Mouse (Mus musculus) stomach, embryonic 16.5 days (tissue): ENCODE data around the gene Lpp. TPM values are rescaled to one million over a fixed set of nuclear protein-coding genes. Genes with fewer than 3 reads are reported as not detected.

Experiments
- ATAC-seq: fragments of 200-750 bp; cut with Nextera tagmentation; 2 replicates; pipeline ENCODE4 v1.8.0; 2017; ENCODE audit warnings: moderate number of reproducible peaks, moderate TSS enrichment; ENCODE audit not compliant: insufficient read depth, low FRiP score
- H3K27ac ChIP-seq: fragments of 300-500 bp; sonication (generic); 2 replicates; pipeline ENCODE4 v1.5.1; 2014; ENCODE audit warnings: low read length
- H3K27me3 ChIP-seq: fragments of 300-500 bp; sonication (generic); 2 replicates; pipeline ENCODE4 v1.6.1; 2014; ENCODE audit warnings: low read length, control low read depth, mixed read lengths; ENCODE audit not compliant: control insufficient read depth, insufficient read depth
- H3K36me3 ChIP-seq: fragments of 300-500 bp; sonication (generic); 2 replicates; pipeline ENCODE4 v1.6.1; 2014; ENCODE audit warnings: low read length; ENCODE audit not compliant: control insufficient read depth, insufficient read depth
- H3K4me1 ChIP-seq: fragments of 300-500 bp; sonication (generic); 2 replicates; pipeline ENCODE4 v1.6.1; 2014; ENCODE audit warnings: low read length, control low read depth, mixed read lengths; ENCODE audit not compliant: control insufficient read depth, insufficient read depth
- H3K4me2 ChIP-seq: fragments of 300-500 bp; sonication (generic); 2 replicates; pipeline ENCODE4 v1.6.1; 2014; ENCODE audit warnings: low read depth, low read length, mixed read lengths
- H3K4me3 ChIP-seq: fragments of 300-500 bp; sonication (generic); replicated peaks from 2 replicates; pipeline ENCODE4 v1.5.1; 2014; ENCODE audit warnings: mild to moderate bottlenecking, low read length
- H3K9ac ChIP-seq: fragments of 300-500 bp; sonication (generic); 2 replicates; pipeline ENCODE4 v1.6.1; 2014; ENCODE audit warnings: low read length
- H3K9me3 ChIP-seq: fragments of 300-500 bp; sonication (generic); replicated peaks from 2 replicates; pipeline ENCODE4 v1.6.1; 2016; ENCODE audit warnings: low read length, control low read depth; ENCODE audit not compliant: control insufficient read depth
- WGBS: fragments of 180-500 bp; shearing (Covaris S2); extraction: QIAGEN DNeasy Blood & Tissue Kit; methylation state at CpG from one replicate; pipeline ENCODE4 v1.1.7; 2014; 5-methylcytosine and 5-hydroxymethylcytosine counted together
- polyA plus RNA-seq: library from polyadenylated mRNA; unstranded; fragments of >200 nt; fragmentation: Nextera tagmentation; extraction: Ambion mirVana; gene quantifications from 2 replicates; pipeline ENCODE4 v1.2.1, GENCODE M21; 2015

The Lpp gene
- polyA plus RNA-seq, 1 experiment from 2014 or later: 79.4 TPM

DNA sequence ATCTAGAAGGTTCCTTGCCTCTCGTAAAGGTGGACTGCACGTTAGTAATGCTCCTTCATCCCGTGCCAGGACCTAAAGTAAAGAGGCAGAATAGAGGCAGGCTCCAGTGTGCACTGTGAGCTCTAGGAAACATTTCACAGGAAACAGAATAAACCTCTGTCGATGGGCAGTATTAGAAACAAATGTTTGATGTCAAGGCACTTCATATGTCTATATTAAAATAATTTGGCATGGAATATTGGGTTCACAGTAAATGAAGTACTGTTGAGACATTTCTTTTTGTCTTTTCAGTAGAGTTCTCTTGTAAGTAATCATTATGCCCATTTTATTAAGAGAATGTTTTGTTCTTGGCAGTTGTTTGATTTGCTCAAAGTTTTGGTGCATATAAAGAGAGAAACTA, 398.7 kb downstream of the Lpp start:
- Histone ChIP-seq H3K4me1 (0 out of 2 replicates have a peak, but pooled peaks cover under 1% of the 10 kb centered on the region), H3K36me3 (no peaks in the 10 kb centered on the region), H3K4me2 (no peak overlapping the region), H3K27me3 (no peaks in the 10 kb centered on the region), H3K27ac (no peak overlapping the region), H3K4me3 (no peak overlapping the region), H3K9ac (no peak overlapping the region), H3K9me3 (no peaks in the 10 kb centered on the region)
- 84% methylated on average over 4 of the region's 4 CpGs for WGBS
- ATAC-seq: no peak

DNA sequence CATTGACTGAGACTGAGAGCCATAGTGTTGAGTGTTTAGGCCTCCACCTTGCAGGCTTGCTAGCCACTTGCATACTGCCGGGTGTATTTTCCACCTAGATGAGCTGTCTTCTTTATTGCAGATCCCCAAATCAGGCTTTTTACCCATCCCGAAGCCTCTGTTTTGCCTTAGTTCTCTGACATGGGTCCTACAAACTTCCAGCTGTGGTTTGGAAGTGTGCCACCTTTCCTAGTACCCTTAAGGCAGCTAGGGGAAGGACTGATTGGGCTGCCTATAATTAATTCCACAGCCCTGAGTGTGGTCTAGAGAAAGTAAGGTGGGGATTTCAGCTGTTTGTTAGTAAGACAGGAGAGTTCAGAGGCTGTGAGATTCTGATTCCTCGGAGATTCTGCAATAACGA, 399.5 kb downstream of the Lpp start:
- Histone ChIP-seq H3K27ac (no peak overlapping the region), H3K4me2 (no peak overlapping the region)
- 79% methylated on average over 4 of the region's 4 CpGs for WGBS

DNA sequence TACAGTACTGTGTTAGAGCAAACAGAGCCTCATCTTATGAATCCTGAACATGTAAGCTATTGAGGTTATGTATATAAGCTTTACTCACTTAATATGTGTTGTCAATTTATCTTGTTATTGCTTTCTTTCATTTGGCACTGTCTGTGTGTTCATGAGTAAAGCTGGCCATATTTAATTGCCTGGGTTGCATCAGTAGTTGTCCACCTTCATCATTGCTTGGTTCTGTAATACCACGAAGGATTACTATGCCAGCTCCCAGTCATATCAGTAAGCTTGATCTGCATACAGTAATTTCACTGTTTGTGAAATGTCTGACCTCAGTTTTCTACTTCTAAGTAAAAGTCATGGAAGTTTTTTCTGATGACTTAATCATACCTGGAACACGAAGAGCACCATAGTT, 401.4 kb downstream of the Lpp start:
- no peak overlapping the region for H3K27ac ChIP-seq
- H3K4me3 ChIP-seq: no peak overlapping the region
- H3K36me3 ChIP-seq: no peaks in the 10 kb centered on the region
- ATAC-seq: no peak
- 0 out of 2 replicates have a peak, but pooled peaks cover 2% of the 10 kb centered on the region for H3K4me1 ChIP-seq
- no peaks in the 10 kb centered on the region for H3K27me3 ChIP-seq
- no peaks in the 10 kb centered on the region for H3K9me3 ChIP-seq
- 63% methylated on average over 2 of the region's 2 CpGs for WGBS
- no peak overlapping the region for H3K4me2 ChIP-seq
- no peak overlapping the region for H3K9ac ChIP-seq

More for the DNA sequence above, 399.5 kb downstream of the Lpp start:
- Histone ChIP-seq H3K36me3 (no peaks in the 10 kb centered on the region), H3K4me1 (0 out of 2 replicates have a peak, but pooled peaks cover 2% of the 10 kb centered on the region), H3K4me3 (no peak overlapping the region), H3K27me3 (no peaks in the 10 kb centered on the region), H3K9me3 (no peaks in the 10 kb centered on the region), H3K9ac (no peak overlapping the region)
- ATAC-seq: no peak

DNA sequence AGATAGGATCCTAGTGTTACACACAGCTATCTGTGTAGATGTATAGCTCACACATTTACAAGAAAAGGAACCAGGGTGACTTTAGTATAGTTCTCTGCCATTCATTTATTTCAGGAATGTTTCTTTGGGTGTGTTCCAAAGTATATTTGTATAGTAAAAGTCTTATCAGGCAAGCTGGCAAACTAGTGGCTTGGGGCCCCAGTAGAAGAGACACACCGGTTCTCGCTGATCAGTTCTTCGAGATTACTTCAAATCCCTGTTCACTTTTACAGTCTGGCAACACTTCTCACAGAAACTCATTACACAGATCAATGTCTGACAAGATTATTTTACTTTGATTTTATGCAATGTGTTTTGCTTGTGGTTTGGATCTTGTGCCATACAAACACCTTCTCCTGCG, 408.0 kb downstream of the Lpp start:
- no peak for ATAC-seq

DNA sequence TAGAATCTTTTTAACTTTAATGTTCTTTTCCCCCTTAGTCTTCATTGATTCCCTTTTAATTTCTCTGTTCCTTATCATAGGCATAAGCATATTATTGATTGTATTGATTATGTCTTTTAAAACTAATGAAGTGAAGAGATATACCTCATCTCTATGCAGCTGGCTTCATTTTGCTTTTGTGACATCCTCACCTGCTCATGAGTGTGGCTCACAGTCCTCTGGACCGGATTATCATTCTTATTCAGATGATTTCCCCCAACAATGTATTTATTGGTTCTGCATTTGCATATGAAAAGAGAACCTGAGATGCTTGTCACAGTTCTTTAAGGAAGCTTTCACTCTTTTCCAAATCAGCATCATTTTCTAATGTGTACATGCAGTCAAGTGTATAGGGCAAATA, 408.5 kb downstream of the Lpp start:
- WGBS: 65% methylated on average over 1 of the region's 1 CpGs
- H3K9me3 ChIP-seq: no peaks in the 10 kb centered on the region
- peaks cover 8% of the 10 kb centered on the region; the same call in 1 of the 2 replicates for H3K4me1 ChIP-seq
- H3K27ac ChIP-seq: no peak overlapping the region
- H3K27me3 ChIP-seq: no peaks in the 10 kb centered on the region
- no peaks in the 10 kb centered on the region for H3K36me3 ChIP-seq
- no peak overlapping the region for H3K4me2 ChIP-seq
- ATAC-seq: no peak
- no peak overlapping the region for H3K9ac ChIP-seq
- no peak overlapping the region for H3K4me3 ChIP-seq

More for the DNA sequence above, 408.0 kb downstream of the Lpp start:
- Histone ChIP-seq H3K9ac (no peak overlapping the region), H3K9me3 (no peaks in the 10 kb centered on the region), H3K27me3 (no peaks in the 10 kb centered on the region), H3K4me2 (no peak overlapping the region), H3K36me3 (no peaks in the 10 kb centered on the region), H3K4me3 (no peak overlapping the region), H3K4me1 (peaks cover 8% of the 10 kb centered on the region; the same call in 1 of the 2 replicates), H3K27ac (no peak overlapping the region)
- WGBS: 56% methylated on average over 4 of the region's 4 CpGs

DNA sequence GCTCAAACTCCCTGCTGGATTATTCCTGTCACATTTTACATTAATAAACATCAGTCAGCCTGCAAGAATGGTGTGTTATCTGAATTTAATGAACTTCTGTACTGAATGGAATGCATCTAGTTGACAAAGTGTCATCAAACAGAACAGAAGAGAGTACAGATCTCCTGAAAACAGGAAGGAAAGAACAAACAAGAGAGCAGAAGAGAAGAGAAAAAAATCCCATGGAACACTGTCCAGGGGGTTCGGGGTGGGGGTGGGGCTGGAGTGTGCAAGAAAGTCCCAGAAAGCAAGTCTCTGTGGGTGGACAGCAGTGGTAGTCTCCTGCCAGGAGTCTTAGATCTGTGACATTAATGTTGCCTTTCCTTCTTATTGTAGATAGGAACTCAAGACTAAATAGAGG, 412.8 kb downstream of the Lpp start:
- Histone ChIP-seq H3K9ac (no peak overlapping the region), H3K36me3 (no peaks in the 10 kb centered on the region), H3K4me2 (no peak overlapping the region), H3K4me3 (no peak overlapping the region), H3K4me1 (peaks cover 4% of the 10 kb centered on the region; the same call in 1 of the 2 replicates), H3K27ac (no peak overlapping the region), H3K9me3 (no peaks in the 10 kb centered on the region), H3K27me3 (no peaks in the 10 kb centered on the region)
- no peak for ATAC-seq
- 87% methylated on average over 1 of the region's 1 CpGs for WGBS

DNA sequence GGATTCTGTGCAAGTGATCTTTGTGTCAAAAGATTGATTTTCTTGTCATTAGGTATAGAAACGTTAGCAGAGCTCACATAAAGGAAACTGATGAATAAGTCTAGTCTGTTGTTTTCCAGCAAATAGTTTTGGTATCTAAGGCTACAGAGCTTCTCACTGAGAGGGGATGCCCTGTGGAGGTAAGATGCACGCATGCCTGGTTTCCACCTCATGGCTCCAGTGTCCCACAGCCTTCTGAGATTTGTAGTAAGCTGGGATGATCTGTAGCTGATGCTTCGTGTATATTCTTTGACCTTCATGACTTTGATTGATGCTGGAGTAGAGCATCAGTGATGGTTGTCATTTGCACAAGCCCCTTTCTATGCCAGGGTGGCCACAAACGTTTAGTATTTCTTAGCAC, 414.3 kb downstream of the Lpp start:
- Histone ChIP-seq H3K27ac (no peak overlapping the region), H3K9me3 (no peaks in the 10 kb centered on the region), H3K27me3 (no peaks in the 10 kb centered on the region), H3K36me3 (no peaks in the 10 kb centered on the region), H3K4me3 (no peak overlapping the region), H3K9ac (no peak overlapping the region), H3K4me2 (no peak overlapping the region), H3K4me1 (0 out of 2 replicates have a peak, but pooled peaks cover 3% of the 10 kb centered on the region)
- 53% methylated on average over 4 of the region's 4 CpGs for WGBS
- no peak for ATAC-seq

DNA sequence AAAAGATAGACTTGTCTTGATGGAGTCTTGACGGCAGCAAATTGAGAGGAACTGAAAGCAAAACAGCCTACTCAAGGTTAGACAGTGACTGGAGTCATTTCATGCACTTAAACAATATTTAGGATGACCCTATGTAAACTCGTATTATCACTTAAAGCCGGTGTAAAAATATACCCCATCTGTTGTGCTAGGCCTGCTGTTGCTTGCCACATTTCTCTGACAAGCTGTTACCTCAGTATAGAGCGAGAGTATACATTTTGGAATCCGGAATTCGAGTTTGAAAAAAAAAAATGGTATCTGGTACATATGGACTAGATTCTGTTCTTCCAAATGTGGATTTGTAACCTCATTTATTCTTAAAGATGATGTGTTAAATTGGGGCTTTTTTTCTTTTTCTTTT, 416.5 kb downstream of the Lpp start:
- Histone ChIP-seq H3K27ac (no peak overlapping the region), H3K4me3 (no peak overlapping the region), H3K36me3 (no peaks in the 10 kb centered on the region), H3K4me1 (0 out of 2 replicates have a peak, but pooled peaks cover 3% of the 10 kb centered on the region), H3K4me2 (no peak overlapping the region), H3K9me3 (no peaks in the 10 kb centered on the region), H3K27me3 (no peaks in the 10 kb centered on the region), H3K9ac (no peak overlapping the region)
- no peak for ATAC-seq
- WGBS: 83% methylated on average over 6 of the region's 6 CpGs

DNA sequence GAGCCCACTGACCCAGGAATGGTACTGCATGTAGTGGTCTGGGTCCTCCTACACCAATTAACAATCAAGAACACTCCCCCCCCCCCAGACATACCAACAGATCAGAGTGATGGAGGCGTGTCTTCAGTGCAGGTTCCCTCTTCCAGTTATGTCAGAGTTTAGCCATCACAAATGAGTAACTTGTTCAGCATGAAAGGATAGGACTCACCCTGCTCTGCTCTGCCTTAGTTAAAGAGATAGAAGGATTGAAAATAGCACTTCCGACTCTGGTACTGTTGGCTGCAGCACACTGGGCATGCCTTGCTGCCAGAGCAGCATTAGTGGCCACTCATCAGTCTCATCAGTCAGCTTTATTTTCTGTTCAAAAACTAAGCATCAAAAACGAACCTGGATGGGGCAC, 423.3 kb downstream of the Lpp start:
- Histone ChIP-seq H3K4me3 (no peak overlapping the region), H3K27ac (no peak overlapping the region), H3K9me3 (no peaks in the 10 kb centered on the region), H3K9ac (no peak overlapping the region), H3K4me2 (no peak overlapping the region), H3K27me3 (no peaks in the 10 kb centered on the region), H3K4me1 (no peaks in the 10 kb centered on the region), H3K36me3 (no peaks in the 10 kb centered on the region)
- WGBS: 85% methylated on average over 3 of the region's 3 CpGs
- ATAC-seq: no peak

DNA sequence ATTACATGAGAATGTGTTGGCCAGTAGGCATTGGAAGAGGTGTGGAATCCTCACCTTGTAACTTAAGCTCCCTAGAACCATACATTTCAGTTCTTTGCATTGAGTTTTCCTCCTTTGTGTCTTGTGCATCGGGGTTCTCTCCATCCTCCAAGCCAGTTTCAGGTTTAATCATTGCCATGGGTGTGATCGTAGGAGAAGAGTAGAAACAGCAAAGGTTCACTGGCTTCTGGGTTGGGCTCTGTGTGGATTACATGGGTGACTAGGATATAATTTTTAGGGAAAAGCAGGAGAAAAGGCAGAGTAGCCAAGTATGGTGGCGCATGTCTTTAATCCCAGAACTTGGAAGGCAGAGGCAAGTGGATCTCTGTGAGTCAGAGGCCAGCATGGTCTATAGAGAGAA, 424.1 kb downstream of the Lpp start:
- WGBS: 98% methylated on average over 3 of the region's 3 CpGs
- H3K27ac ChIP-seq: no peak overlapping the region
- no peak overlapping the region for H3K9ac ChIP-seq
- no peak overlapping the region for H3K4me2 ChIP-seq
- ATAC-seq: no peak
- H3K4me3 ChIP-seq: no peak overlapping the region
- no peaks in the 10 kb centered on the region for H3K27me3 ChIP-seq
- H3K9me3 ChIP-seq: no peaks in the 10 kb centered on the region
- H3K4me1 ChIP-seq: no peaks in the 10 kb centered on the region
- no peaks in the 10 kb centered on the region for H3K36me3 ChIP-seq
